Mouse (Mus musculus) thymus, postnatal 0 days (tissue): Measurements from ENCODE around the gene Rbp4. TPM values are rescaled to one million over a fixed set of nuclear protein-coding genes. Genes with fewer than 3 reads are reported as not detected.

Source experiments
- DNase-seq: peaks from one replicate; pipeline ENCODE4 v3.0.0-alpha.2; 2015; ENCODE audit warnings: low spot score
- polyA plus RNA-seq: library from polyadenylated mRNA; unstranded; fragments of >200 nt; fragmentation: Nextera tagmentation; extraction: Ambion mirVana; gene quantifications from 2 replicates; pipeline ENCODE4 v1.2.1, GENCODE M21; 2015

The Rbp4 gene
- polyA plus RNA-seq, 1 experiment from 2014 or later = 1.0 TPM

DNA sequence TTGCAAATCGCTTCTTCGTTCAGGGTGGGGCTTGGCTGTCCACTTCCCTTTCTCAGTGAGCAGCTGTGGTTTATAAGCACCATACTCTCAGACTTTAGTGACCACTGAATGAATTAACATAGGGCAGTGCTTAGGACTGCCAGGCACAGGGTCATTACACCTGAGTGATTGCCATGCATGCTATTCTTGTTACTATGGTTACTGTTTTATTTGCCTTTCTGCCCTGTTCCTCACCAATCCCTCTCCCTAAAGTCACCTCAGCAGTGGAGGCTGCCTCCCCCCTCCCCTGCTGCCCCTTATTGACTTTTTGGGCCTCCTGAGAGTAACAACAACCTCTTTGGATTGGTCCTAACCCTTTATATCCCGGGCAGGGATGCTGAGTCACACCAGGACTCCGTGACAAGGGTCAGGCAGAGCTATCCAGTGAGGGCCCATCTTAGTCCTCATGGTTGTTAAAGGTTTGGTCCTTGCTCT, 33.5 kb downstream of the Rbp4 start:
- no peak for DNase-seq

DNA sequence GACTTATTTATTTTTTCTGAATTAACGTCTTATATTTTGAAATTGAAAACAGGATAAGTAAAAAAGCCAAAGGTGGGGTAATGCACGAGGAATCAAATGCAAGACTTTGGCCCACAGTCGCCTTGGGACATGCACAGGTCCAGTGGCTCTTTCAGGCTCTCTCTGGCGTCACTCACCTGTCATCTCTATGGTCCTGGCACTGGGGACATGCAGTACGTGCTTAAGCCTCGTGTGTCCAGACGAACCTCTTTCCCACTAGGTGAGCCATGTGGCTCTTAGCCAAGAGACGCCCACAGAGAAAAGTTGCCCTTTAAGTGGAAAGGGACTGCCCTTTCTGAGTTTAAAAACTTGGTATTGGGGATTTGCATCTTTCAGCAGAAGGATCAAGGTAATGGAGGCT, 35.7 kb downstream of the Rbp4 start:
- no peak for DNase-seq

DNA sequence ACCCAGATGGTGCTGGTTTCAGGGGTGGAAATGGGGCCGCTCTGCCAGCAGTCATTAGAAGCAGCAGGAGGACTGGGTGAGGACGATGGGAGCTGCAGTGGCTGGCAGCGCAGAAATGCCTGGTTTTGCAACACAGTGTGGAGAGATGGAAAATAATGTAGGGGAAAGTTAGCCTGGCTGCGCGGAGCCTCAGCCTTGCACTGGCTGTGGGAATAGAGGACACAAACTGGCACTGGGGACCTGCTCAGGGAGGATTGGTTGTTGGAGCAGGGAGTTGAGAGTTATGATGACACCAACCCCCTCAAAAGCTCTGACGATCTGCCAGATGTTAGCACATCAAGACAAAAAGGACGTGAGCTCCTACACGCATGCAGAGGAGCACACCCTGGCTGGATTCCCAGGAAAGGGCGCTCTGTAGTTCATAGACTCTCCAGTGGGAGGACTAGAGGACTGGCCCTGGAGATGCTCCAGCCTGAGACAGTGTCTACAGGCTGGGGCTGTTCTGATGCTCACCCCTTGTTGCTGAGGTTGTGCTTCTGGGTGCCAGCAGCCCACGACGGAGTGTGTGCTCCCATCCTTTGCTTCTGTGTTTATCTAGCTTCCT, 38.0 kb downstream of the Rbp4 start:
- DNase-seq = no peak

DNA sequence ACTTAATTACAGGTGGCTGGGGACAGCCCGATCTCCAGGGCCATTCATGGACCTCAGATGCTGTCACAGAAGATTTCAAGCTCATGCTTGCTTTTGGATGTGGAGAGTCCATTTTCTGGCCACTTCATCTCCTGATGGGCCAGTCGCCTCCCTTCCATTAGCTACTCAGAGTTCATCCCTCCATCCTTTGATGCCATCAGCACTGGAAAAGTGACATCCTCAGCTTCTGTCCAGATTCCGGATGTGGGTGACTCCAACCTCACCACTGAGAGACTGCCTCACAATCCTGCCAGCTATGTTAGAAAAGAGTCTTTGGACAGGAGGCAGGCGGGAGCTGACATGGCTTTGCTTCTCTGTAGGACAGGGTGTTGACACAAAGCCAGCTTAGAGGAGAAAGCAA, 39.2 kb downstream of the Rbp4 start:
- no peak for DNase-seq

DNA sequence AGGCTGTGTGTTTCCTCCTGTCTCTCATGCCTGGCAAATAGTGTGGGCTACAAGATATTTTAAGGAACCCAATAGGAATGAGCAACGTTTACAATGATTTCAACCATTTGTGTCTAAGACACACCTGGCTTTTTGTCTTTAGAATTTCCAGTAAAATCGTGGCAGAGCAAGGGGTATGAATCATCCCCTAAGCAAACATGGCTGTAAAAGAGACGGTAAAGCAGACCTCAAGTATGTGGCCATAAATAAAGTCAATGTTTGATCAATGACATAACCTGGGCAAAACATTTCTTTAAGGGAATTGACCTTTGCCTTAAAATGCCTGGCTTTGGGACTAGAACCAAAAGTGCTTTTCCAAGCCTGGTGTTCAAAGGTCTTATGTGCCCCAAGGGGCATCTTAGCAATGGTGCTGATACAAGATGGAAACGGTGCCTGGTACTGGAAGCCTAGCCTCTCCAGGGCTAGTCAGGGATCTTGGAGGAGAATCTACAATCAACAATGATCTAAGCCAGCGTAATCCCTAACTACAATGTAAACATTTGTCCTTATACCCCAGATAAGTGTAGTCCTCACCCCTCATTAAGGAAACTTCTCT, 42.1 kb downstream of the Rbp4 start:
- DNase-seq = no peak

DNA sequence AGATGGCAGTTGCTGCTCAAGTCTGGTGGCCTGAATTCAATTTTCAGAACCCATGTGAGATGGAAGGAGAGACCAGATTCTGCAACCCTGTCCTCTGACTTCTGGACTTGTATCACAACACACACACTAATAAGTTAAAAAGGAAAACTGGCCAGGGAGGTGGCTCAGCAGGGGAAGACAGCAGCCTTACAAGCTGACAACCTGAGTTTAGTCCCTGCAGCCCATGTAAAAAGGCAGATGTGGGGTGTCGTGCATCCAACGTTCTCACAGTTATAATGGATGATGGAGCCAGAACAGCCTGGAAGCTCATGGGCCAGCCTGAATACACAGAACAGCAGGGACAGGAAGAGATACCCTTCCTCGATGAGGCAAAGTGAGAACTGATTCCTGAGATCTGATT, 43.7 kb downstream of the Rbp4 start:
- no peak for DNase-seq

DNA sequence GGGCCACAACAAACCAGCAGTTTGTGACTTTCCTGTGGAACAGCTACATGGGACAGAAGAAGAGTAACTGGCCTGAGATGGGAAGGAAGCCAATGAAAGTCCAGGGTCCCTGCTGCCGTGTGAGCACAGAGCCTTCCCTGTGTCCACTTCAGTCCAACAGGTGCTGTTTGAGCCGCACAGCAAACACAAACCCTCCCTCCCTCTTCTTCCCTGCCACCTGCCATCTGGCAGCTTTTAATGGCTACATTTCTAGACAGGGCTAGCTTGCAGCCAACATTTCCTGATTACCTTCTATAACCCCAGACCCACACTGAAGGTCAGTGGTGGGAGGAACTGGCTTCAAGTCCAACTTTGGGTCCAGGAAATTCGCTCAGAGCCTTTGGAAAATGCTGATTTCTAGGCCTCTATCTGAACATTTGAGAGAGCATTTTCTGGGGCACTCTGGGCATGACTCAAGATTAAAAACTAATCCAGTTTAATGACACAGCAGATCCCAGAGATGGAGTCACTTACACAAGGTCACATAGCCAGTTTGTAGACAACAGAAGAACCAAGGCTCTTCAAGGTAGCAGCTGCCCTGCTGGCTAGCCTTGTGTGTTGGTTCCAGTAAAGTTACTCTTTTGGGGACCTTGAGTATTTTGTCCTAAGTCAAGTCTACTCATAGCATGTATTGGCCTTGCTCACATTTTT, 47.1 kb downstream of the Rbp4 start:
- no peak for DNase-seq

DNA sequence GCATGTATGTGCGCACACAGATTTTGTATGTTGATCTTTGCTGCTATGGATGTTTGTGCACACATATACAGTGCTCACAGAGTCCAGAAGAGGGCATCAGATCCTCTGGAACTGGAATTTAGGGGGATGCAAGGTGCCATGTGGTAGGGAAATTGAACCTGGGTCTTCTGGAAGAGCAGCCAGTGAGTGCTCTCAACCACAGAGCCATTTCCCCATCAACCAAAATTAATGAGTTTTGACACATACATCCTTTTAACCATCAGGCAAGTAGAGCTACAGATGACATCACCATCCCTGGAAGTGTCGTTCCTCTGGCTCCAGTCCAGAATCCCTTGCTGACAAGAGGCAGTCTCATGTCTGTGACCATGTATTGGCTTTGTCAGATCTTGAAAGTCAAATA, 48.8 kb downstream of the Rbp4 start:
- no peak for DNase-seq

DNA sequence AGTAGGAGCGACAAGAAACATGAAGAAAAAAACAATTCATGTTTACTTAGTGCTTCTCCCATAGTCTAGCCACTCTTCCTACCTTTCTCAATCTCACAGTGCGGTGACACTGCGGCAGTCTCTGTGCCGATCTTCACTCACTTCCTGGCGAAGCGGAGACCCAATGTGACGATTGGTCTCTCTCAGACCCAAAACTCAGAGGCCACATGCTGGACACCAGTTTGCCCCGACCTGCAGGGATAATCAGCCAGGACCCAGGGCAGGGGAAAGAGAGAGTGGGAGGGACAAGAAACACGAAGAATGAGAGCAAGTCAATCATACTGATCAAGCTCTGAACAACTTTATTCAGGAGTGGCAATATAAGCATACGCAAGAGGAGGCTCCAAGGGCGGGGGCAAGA, 50.0 kb downstream of the Rbp4 start:
- DNase-seq = no peak

DNA sequence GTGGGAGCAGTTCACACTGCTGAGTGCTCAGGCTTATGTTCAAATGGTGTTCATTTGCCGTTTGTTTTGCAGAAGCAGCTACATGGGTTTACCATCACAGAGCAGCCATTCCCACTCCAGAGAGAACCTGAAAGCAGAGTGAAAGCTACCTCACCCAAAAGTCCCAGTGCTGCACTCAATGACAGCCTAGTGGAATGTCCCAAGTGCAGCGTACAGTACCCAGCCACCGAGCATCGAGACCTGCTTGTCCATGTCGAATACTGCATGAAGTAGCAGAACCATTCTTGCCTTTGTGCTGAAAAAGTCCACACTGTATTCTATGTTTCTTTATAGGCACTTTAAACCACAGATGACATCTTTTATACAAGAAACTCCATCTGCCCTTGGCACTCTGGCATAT, 51.9 kb downstream of the Rbp4 start:
- no peak for DNase-seq

Other genes with a start within 250 kb of the Rbp4 start
- gene Myof, start 81.7 kb downstream of the Rbp4 start, polyA plus RNA-seq = 4.1 and 5.1 TPM in 2 replicates
- 34.3 and 35.5 TPM in 2 replicates for gene Cep55, start 70.3 kb downstream of the Rbp4 start, polyA plus RNA-seq
- 1.2 and 1.4 TPM in 2 replicates for gene Ffar4, start 28.2 kb downstream of the Rbp4 start, polyA plus RNA-seq
- not detected in 2 replicates for gene Pde6c, start 7.5 kb upstream of the Rbp4 start, polyA plus RNA-seq
- gene Fra10ac1, start 98.9 kb upstream of the Rbp4 start, polyA plus RNA-seq = 33.7 and 34.1 TPM in 2 replicates
- 0.14 TPM in 1 of 2 replicates, not detected in the other for gene Lgi1, start 139.3 kb upstream of the Rbp4 start, polyA plus RNA-seq